In genomic region chr11:11848467-11848866, GRCm38 (mm10) we compare ENCODE assay signal across 22 mouse cellular contexts. TPM values are rescaled to one million over a fixed set of nuclear protein-coding genes. Genes with fewer than 3 reads are reported as not detected.
DNase-seq lines count a peak whose midpoint lies in the region; ATAC-seq and TF ChIP-seq lines count a peak whose summit lies in the region.
"Had no signal": no experiment of that assay in that cellular context is flagged by ENCODE, and none has a peak within 500 bp of the region (broad histone marks: within the 10 kb centered on the region; RNA-seq: fewer than 3 reads in every experiment).

No protein-coding gene starts in this region.

- no peak overlapping the region for H3K4me3 ChIP-seq in heart, embryonic 13.5 days
- no peak overlapping the region for H3K4me3 ChIP-seq in heart, adult 2 months
- H3K4me3 ChIP-seq in lung, embryonic 16.5 days (ENCODE audit: low read length): no peak overlapping the region
- H3K4me3 ChIP-seq in embryonic facial prominence, embryonic 10.5 days: no peak overlapping the region
- no peak overlapping the region for H3K4me3 ChIP-seq in embryonic facial prominence, embryonic 13.5 days
- H3K4me3 ChIP-seq: forebrain, embryonic 12.5 days; heart, embryonic 15.5 days; hindbrain, embryonic 12.5 days had no signal

- 87% methylated on average over 4 of the region's 4 CpGs for WGBS in heart, embryonic 13.5 days
- 88% methylated on average over 4 of the region's 4 CpGs for WGBS in heart, adult 2 months
- 62% methylated on average over 4 of the region's 4 CpGs for WGBS in lung, embryonic 16.5 days
- 93% methylated on average over 4 of the region's 4 CpGs for WGBS in embryonic facial prominence, embryonic 10.5 days
- 91% methylated on average over 4 of the region's 4 CpGs for WGBS in embryonic facial prominence, embryonic 13.5 days

- TF ChIP-seq EP300 in heart, adult 2 months (IDR thresholded peaks at IDR 0.05; ENCODE audit: insufficient read depth, low read depth, low read length): no peak

- peak overlapping the region; percentile 34; the same call in 1 of the 2 replicates for H3K27ac ChIP-seq in heart, embryonic 13.5 days (replicated peaks)
- no peak overlapping the region for H3K27ac ChIP-seq in heart, adult 2 months
- H3K27ac ChIP-seq in lung, embryonic 16.5 days (ENCODE audit: low read length): peak overlapping the region; percentile 72
- peak overlapping the region; percentile 66; the same call in 1 of the 2 replicates for H3K27ac ChIP-seq in embryonic facial prominence, embryonic 10.5 days (replicated peaks)
- H3K27ac ChIP-seq in embryonic facial prominence, embryonic 13.5 days: peak overlapping the region; percentile 55; the same call in 1 of the 2 replicates
- H3K27ac ChIP-seq: forebrain, embryonic 12.5 days; heart, embryonic 15.5 days; hindbrain, embryonic 12.5 days had no signal

- no peaks in the 10 kb centered on the region for H3K36me3 ChIP-seq in heart, embryonic 13.5 days
- H3K36me3 ChIP-seq in heart, adult 2 months (ENCODE audit: control insufficient read depth, insufficient read depth, low read length): no peaks in the 10 kb centered on the region
- no peaks in the 10 kb centered on the region for H3K36me3 ChIP-seq in lung, embryonic 16.5 days (ENCODE audit: control insufficient read depth, insufficient read depth, low read length)
- no peaks in the 10 kb centered on the region for H3K36me3 ChIP-seq in embryonic facial prominence, embryonic 10.5 days (replicated peaks)
- H3K36me3 ChIP-seq in embryonic facial prominence, embryonic 13.5 days: no peaks in the 10 kb centered on the region
- H3K36me3 ChIP-seq: forebrain, embryonic 12.5 days; heart, embryonic 15.5 days; hindbrain, embryonic 12.5 days had no signal

- intact Hi-C loops in heart, adult 2 months (cut with DNase I): loop anchor here (5.0 kb wide), 1 partner anchor 104 kb away; no protein-coding TSS in a partner anchor

- TF ChIP-seq POLR2A in heart, adult 2 months (IDR thresholded peaks at IDR 0.05; ENCODE audit: insufficient read depth, low read depth, low read length): no peak

- peaks cover 54% of the 10 kb centered on the region for H3K4me1 ChIP-seq in heart, embryonic 13.5 days
- peaks cover 9% of the 10 kb centered on the region for H3K4me1 ChIP-seq in heart, adult 2 months (ENCODE audit: control insufficient read depth, insufficient read depth, low read length)
- peaks cover 45% of the 10 kb centered on the region for H3K4me1 ChIP-seq in lung, embryonic 16.5 days (replicated peaks; ENCODE audit: control insufficient read depth, insufficient read depth, low read length)
- peaks cover 42% of the 10 kb centered on the region for H3K4me1 ChIP-seq in embryonic facial prominence, embryonic 10.5 days
- H3K4me1 ChIP-seq in embryonic facial prominence, embryonic 13.5 days: peaks cover 42% of the 10 kb centered on the region

- H3K9ac ChIP-seq in heart, embryonic 13.5 days: no peak overlapping the region
- no peak overlapping the region for H3K9ac ChIP-seq in heart, adult 2 months (ENCODE audit: low read depth, low read length)
- no peak overlapping the region for H3K9ac ChIP-seq in lung, embryonic 16.5 days (ENCODE audit: low read length)
- no peak overlapping the region for H3K9ac ChIP-seq in embryonic facial prominence, embryonic 13.5 days
- H3K9ac ChIP-seq: forebrain, embryonic 12.5 days; heart, embryonic 15.5 days; hindbrain, embryonic 12.5 days had no signal

- no peak for DNase-seq in heart, adult 2 months
- DNase-seq in lung, postnatal 36 days: no peak
- DNase-seq in embryonic facial prominence, embryonic 10.5 days (ENCODE audit: low spot score): no peak
- DNase-seq in layer of hippocampus, adult 9-10 months (ENCODE audit: low spot score): no peak
- DNase-seq: adrenal gland, postnatal 14 days; cerebellum, adult 11-12 months; cerebellum, adult 9-10 months; cerebellum, postnatal 36 days; gastrocnemius, postnatal 14 days; heart, postnatal 14 days had no signal

- TF ChIP-seq CTCF in heart, adult 2 months (IDR thresholded peaks at IDR 0.05): no peak

- no peak overlapping the region for H3K4me2 ChIP-seq in heart, embryonic 13.5 days
- H3K4me2 ChIP-seq in lung, embryonic 16.5 days (ENCODE audit: low read depth, low read length): no peak overlapping the region
- H3K4me2 ChIP-seq in embryonic facial prominence, embryonic 13.5 days: no peak overlapping the region
- H3K4me2 ChIP-seq: forebrain, embryonic 12.5 days; heart, embryonic 15.5 days; hindbrain, embryonic 12.5 days had no signal

- no peaks in the 10 kb centered on the region for H3K79me2 ChIP-seq in heart, adult 2 months (replicated peaks; ENCODE audit: control insufficient read depth, insufficient read depth, low read length)

- H3K9me3 ChIP-seq in heart, embryonic 13.5 days: no peaks in the 10 kb centered on the region
- H3K9me3 ChIP-seq in lung, embryonic 16.5 days (ENCODE audit: control insufficient read depth, low read length): no peaks in the 10 kb centered on the region
- no peaks in the 10 kb centered on the region for H3K9me3 ChIP-seq in embryonic facial prominence, embryonic 10.5 days
- no peaks in the 10 kb centered on the region for H3K9me3 ChIP-seq in embryonic facial prominence, embryonic 13.5 days
- H3K9me3 ChIP-seq: forebrain, embryonic 12.5 days; heart, embryonic 15.5 days; hindbrain, embryonic 12.5 days had no signal

- H3K27me3 ChIP-seq in heart, embryonic 13.5 days (replicated peaks): no peaks in the 10 kb centered on the region
- no peaks in the 10 kb centered on the region for H3K27me3 ChIP-seq in heart, adult 2 months (ENCODE audit: control insufficient read depth, insufficient read depth, low read length)
- H3K27me3 ChIP-seq in lung, embryonic 16.5 days (ENCODE audit: control insufficient read depth, insufficient read depth, low read depth, low read length): no peaks in the 10 kb centered on the region
- no peaks in the 10 kb centered on the region for H3K27me3 ChIP-seq in embryonic facial prominence, embryonic 10.5 days (replicated peaks; ENCODE audit: low read depth, poor library complexity, severe bottlenecking)
- H3K27me3 ChIP-seq in embryonic facial prominence, embryonic 13.5 days: no peaks in the 10 kb centered on the region
- H3K27me3 ChIP-seq: CH12.LX; forebrain, embryonic 12.5 days; heart, embryonic 15.5 days; hindbrain, embryonic 12.5 days; Patski had no signal

- ATAC-seq in heart, embryonic 13.5 days (ENCODE audit: extremely low read depth, insufficient number of reproducible peaks, low FRiP score, low TSS enrichment): no peak
- no peak for ATAC-seq in lung, embryonic 16.5 days (ENCODE audit: low read depth)
- ATAC-seq in embryonic facial prominence, embryonic 13.5 days (ENCODE audit: insufficient number of reproducible peaks, insufficient read depth, low FRiP score, low TSS enrichment, low read depth): no peak
- ATAC-seq: activated CD4-positive, CD25-positive, alpha-beta regulatory T cell, adult 4 months; forebrain, embryonic 16.5 days; hindbrain, embryonic 16.5 days; inflammation-experienced regulatory T-cells, adult 6 months; Patski had no signal

RNA-seq across cellular contexts. Expression of gene Fignl1, which starts 39.7 kb away (rescaled TPM):
- polyA plus RNA-seq in heart, embryonic 13.5 days (2015; fragmentation: Nextera tagmentation; extraction: Ambion mirVana): 52.9 and 58.7 TPM in 2 replicates
- under 1 TPM; 0.21 to 0.30 TPM for total RNA-seq in heart, adult 2 months (2021)
- polyA plus RNA-seq in heart, adult 2 months (2012; rRNA removed): 0.15 and 1.2 TPM in 2 replicates
- 76.6 and 79.4 TPM in 2 replicates for polyA plus RNA-seq in lung, embryonic 16.5 days (2015; fragmentation: Nextera tagmentation; extraction: Ambion mirVana)
- polyA plus RNA-seq in embryonic facial prominence, embryonic 10.5 days (2016; fragmentation: Nextera tagmentation; extraction: Ambion mirVana): 105 and 112 TPM in 2 replicates
- polyA plus RNA-seq in embryonic facial prominence, embryonic 13.5 days (2015; fragmentation: Nextera tagmentation; extraction: Ambion mirVana): 53.7 and 59.4 TPM in 2 replicates

RNA-seq across cellular contexts. Expression of gene Ddc, which starts 49.5 kb away (rescaled TPM):
- 64.6 and 78.2 TPM in 2 replicates for polyA plus RNA-seq in heart, embryonic 13.5 days (2015; fragmentation: Nextera tagmentation; extraction: Ambion mirVana)
- total RNA-seq in heart, adult 2 months (2021): 1 to 10 TPM in 1 of 2 experiments, under 1 TPM in 1; 0.91 to 1.3 TPM
- 2.3 and 4.4 TPM in 2 replicates for polyA plus RNA-seq in heart, adult 2 months (2012; rRNA removed)
- 15.9 and 17.7 TPM in 2 replicates for polyA plus RNA-seq in lung, embryonic 16.5 days (2015; fragmentation: Nextera tagmentation; extraction: Ambion mirVana)
- polyA plus RNA-seq in embryonic facial prominence, embryonic 10.5 days (2016; fragmentation: Nextera tagmentation; extraction: Ambion mirVana): 6.9 and 8.8 TPM in 2 replicates
- 5.3 and 5.8 TPM in 2 replicates for polyA plus RNA-seq in embryonic facial prominence, embryonic 13.5 days (2015; fragmentation: Nextera tagmentation; extraction: Ambion mirVana)

Comparison
In these comparisons a context has a peak if more than half of its experiments do, and no peak if none do; other contexts are left out.
1. RNA of gene Fignl1, which starts 39.7 kb away (polyA plus RNA-seq): 105 to 112 TPM in embryonic facial prominence, embryonic 10.5 days, 76.6 to 79.4 TPM in lung, embryonic 16.5 days, 53.7 to 59.4 TPM in embryonic facial prominence, embryonic 13.5 days and 52.9 to 58.7 TPM in heart, embryonic 13.5 days; 0.15 to 1.2 TPM in heart, adult 2 months; every median in the first group is over 10 times any median in the second.